Mouse (Mus musculus) cortical plate, adult 2 months (tissue): ENCODE measurements around the gene Sik2. TPM values are rescaled to one million over a fixed set of nuclear protein-coding genes. Genes with fewer than 3 reads are reported as not detected.
A peak's percentile ranks its signal among the peaks of the same experiment; 100 is the strongest.

ENCODE experiments used
- H3K27ac ChIP-seq: fragments of 200-500 bp; 2 replicates; pipeline ENCODE4 v1.5.1; 2012; ENCODE audit warnings: low read length, control low read depth, inconsistent platforms; ENCODE audit not compliant: insufficient read depth
- H3K4me1 ChIP-seq: fragments of 200-500 bp; 2 replicates; pipeline ENCODE4 v1.6.1; 2011; ENCODE audit warnings: low read length; ENCODE audit not compliant: control insufficient read depth, insufficient read depth
- H3K4me3 ChIP-seq: fragments of 200-500 bp; 2 replicates; pipeline ENCODE4 v1.5.1; 2011; ENCODE audit warnings: mild to moderate bottlenecking, low read length, control low read depth; ENCODE audit not compliant: insufficient read depth
- CTCF ChIP-seq: fragments of 200-500 bp; IDR thresholded peaks from 2 replicates; pipeline ENCODE4 v1.5.1; 2011; ENCODE audit warnings: mild to moderate bottlenecking, control low read depth, low read length; ENCODE audit not compliant: insufficient read depth; ENCODE audit errors: extremely low read depth
- POLR2A ChIP-seq: fragments of 200-500 bp; IDR thresholded peaks from 2 replicates; pipeline ENCODE4 v1.6.1; 2011; ENCODE audit warnings: mild to moderate bottlenecking, low read length, control low read depth; ENCODE audit not compliant: insufficient read depth; ENCODE audit errors: extremely low read depth
- polyA plus RNA-seq: library from polyadenylated mRNA; depleted of rRNA; stranded (reverse); fragments of >200 nt; gene quantifications from 2 replicates; pipeline ENCODE4 v1.2.3, GENCODE M21; 2012; rRNA removed

Gene Sik2
- polyA plus RNA-seq, result 20.0 and 21.6 TPM in 2 replicates

- Histone ChIP-seq H3K4me3 (peak within 1 kb of the TSS; percentile 67), H3K27ac (peak within 1 kb of the TSS; percentile 99), H3K4me1 (no peaks in the 10 kb centered on the region; the same call in 1 of the 2 replicates)
- TF ChIP-seq POLR2A (peak; percentile 73), CTCF (peak; percentile 59)
Observed at GRCm38 (mm10) chr9:51008841-51009655, at the start of gene Sik2. Gene Sik2 (minus strand): TSS chr9:51009073.

GRCm38 (mm10) chr9:51056360-51057324, 47.8 kb upstream of the Sik2 start:
- Histone ChIP-seq H3K27ac (no peak overlapping the region), H3K4me3 (no peak overlapping the region), H3K4me1 (no peaks in the 10 kb centered on the region)
- TF ChIP-seq POLR2A, result no peak
- no peak for TF ChIP-seq CTCF

GRCm38 (mm10) chr9:51052180-51052579, 43.3 kb upstream of the Sik2 start:
- Histone ChIP-seq H3K4me3 (no peak overlapping the region), H3K4me1 (no peaks in the 10 kb centered on the region), H3K27ac (no peak overlapping the region)
- no peak for TF ChIP-seq POLR2A
- no peak for TF ChIP-seq CTCF

GRCm38 (mm10) chr9:51042136-51042535, 33.3 kb upstream of the Sik2 start:
- Histone ChIP-seq H3K4me3 (no peak overlapping the region), H3K4me1 (no peaks in the 10 kb centered on the region), H3K27ac (no peak overlapping the region)
- TF ChIP-seq POLR2A, result no peak

- Histone ChIP-seq H3K4me3 (no peak overlapping the region), H3K27ac (no peak overlapping the region), H3K4me1 (no peaks in the 10 kb centered on the region)
- TF ChIP-seq CTCF (no peak), POLR2A (no peak)
Observed at GRCm38 (mm10) chr9:51041491-51041980, 32.7 kb upstream of the Sik2 start.

- Histone ChIP-seq H3K27ac (no peak overlapping the region), H3K4me1 (no peaks in the 10 kb centered on the region), H3K4me3 (no peak overlapping the region)
- TF ChIP-seq POLR2A (no peak), CTCF (no peak)
Observed at GRCm38 (mm10) chr9:51032785-51033529, 24.1 kb upstream of the Sik2 start.

- TF ChIP-seq POLR2A (no peak), CTCF (no peak)
Observed at GRCm38 (mm10) chr9:51032291-51032690, 23.4 kb upstream of the Sik2 start.

GRCm38 (mm10) chr9:51031603-51032002, 22.7 kb upstream of the Sik2 start:
- TF ChIP-seq POLR2A (no peak), CTCF (no peak)
- Histone ChIP-seq H3K4me3 (no peak overlapping the region), H3K27ac (no peak overlapping the region), H3K4me1 (no peaks in the 10 kb centered on the region)

More at GRCm38 (mm10) chr9:51032291-51032690, 23.4 kb upstream of the Sik2 start:
- H3K4me1 ChIP-seq, result no peaks in the 10 kb centered on the region
- H3K27ac ChIP-seq, result no peak overlapping the region
- H3K4me3 ChIP-seq, result no peak overlapping the region

- TF ChIP-seq POLR2A, result no peak
- TF ChIP-seq CTCF, result no peak
- Histone ChIP-seq H3K4me1 (no peaks in the 10 kb centered on the region), H3K4me3 (no peak overlapping the region), H3K27ac (no peak overlapping the region)
Observed at GRCm38 (mm10) chr9:51030147-51030546, 21.3 kb upstream of the Sik2 start.
